Mouse (Mus musculus) heart, adult 8-10 months (tissue): ENCODE results near the gene Igfbp2. TPM values are rescaled to one million over a fixed set of nuclear protein-coding genes. Genes with fewer than 3 reads are reported as not detected.
A peak's percentile ranks its signal among the peaks of the same experiment; 100 is the strongest.

Experiments used
- DNase-seq: peaks from one replicate; pipeline ENCODE4 v3.0.0; 2022; ENCODE audit warnings: low spot score
- total RNA-seq, 4 experiments: library from RNA; stranded (reverse); gene quantifications; 2 replicates each; pipeline ENCODE4 v1.2.4; 2022

The Igfbp2 gene
- total RNA-seq, 4 experiments from 2014 or later, result 0.27 to 0.66 (median 0.31) TPM; not detected in 1

DNA sequence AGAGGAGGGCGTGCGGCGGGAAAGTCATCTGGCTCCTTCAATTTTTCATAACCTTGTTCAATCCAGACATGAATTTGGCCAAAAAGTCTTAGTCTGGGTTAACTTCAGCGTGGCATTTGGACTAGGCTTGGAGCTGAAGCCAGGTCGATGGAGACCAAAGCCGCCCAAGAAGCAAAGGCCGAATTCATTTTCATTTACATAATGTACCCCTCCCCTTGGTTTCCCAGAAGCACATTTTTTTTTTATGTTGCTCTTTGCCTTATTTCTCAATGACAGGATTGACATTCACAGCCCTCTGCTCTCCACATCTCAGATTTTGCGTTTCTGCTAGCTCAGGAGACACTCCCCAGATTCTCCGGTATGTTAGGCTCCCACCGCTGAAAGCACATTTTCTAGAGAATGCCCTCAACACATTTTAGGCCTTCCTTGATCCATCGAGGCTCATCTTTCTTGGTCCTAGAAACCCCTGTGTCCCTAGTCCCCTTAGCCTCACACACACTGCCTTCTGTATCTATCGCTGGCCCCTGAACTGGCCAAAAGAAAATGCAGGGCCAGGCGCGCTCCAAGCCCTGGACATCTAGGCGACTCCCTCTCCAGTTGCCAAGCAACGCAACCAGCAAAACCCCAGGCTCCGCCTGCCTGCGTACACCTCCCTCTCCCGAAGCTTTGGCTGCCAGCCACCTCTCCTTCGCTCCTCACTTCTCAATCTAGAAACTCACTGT lies 46.5 kb downstream of the Igfbp2 start:
- peak; percentile 85 for DNase-seq

DNA sequence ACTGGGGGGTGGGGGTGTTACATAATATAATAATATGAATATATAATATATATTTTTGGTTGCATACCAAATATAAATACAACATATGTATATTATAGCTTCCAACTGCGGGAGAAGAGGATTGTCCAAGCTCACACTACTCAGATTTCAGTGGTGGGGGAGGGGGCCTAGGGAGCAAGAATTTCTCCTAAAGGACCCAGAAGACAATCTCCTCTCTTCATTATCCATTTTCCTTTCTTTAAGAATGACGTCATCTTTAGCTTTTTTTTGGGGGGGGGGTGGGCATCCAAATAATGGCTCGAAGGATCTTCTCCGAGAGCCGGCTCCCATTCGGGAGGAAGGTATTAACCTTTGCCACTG lies 47.0 kb downstream of the Igfbp2 start:
- no peak for DNase-seq

DNA sequence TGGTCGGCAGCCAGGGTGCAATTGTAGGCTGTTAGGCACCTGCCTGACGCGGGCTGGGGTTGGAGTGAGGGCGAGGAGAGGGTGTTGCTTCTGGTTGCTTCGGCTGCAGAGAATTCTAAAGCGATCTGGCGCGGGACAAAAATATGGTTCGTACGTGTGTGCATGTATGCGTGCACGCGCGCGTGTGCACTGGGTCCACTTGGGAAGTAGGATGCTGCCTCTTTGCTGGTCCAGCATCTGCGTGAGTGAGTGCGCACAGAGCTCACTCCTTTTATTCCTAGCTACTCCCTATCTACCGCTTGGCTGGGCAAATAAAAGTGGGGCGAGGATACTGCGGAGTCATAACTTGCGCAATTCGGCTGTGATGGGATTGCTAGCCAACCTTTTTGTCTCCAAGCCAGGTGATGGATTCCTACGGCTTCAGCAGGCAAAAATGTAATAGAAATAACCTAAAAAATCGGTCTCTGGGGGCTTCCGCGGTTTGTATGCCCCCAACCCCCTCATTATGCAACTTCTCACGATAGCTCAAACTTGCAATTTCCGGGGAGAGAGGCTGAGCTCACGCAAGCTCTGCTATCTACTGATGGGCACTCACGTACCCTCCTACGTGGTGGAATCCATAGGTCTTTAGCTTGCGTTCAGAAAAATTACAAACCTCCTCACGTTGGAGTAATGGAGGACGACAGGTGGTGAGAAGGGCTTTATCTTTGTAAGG lies 47.6 kb downstream of the Igfbp2 start:
- no peak for DNase-seq

DNA sequence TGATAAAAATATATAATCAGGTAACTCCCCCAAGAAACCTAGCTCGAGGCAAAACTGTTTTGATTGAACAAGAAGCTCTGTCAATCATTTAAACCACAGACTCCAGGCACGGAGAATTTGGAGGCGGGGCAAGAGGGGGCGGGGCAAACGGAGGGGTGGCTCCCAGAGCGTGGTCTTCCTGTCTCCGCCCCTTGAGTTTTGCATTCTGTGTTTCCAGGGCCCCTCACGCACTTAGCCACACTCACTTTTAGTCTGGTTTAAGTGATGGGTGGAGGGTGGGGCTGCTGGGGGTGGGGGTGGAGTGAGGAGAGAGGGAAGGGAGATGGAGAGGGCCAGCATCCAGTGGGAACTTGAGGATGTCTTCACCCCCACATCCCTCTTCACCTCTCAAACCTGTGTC lies 48.2 kb downstream of the Igfbp2 start:
- peak; percentile 49 for DNase-seq

DNA sequence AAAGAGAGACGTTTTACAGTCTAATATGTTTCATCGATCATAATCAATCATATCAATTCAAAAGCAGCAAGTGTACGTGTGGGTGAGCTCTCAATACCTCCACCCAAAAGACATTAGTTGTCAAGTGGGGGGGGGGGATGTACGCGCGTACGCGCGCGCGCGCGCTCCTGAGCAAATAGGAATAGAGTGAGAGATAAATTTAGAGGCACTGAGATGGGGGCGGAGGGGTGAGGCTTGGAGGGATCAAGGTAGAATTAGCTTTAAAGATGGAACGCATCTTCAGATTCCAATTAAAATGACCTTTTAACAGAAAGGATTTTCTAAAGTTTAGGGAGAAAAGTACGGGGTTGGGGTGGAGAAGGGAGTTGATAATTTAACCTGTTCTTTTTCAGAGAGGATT lies 48.8 kb downstream of the Igfbp2 start:
- no peak for DNase-seq

DNA sequence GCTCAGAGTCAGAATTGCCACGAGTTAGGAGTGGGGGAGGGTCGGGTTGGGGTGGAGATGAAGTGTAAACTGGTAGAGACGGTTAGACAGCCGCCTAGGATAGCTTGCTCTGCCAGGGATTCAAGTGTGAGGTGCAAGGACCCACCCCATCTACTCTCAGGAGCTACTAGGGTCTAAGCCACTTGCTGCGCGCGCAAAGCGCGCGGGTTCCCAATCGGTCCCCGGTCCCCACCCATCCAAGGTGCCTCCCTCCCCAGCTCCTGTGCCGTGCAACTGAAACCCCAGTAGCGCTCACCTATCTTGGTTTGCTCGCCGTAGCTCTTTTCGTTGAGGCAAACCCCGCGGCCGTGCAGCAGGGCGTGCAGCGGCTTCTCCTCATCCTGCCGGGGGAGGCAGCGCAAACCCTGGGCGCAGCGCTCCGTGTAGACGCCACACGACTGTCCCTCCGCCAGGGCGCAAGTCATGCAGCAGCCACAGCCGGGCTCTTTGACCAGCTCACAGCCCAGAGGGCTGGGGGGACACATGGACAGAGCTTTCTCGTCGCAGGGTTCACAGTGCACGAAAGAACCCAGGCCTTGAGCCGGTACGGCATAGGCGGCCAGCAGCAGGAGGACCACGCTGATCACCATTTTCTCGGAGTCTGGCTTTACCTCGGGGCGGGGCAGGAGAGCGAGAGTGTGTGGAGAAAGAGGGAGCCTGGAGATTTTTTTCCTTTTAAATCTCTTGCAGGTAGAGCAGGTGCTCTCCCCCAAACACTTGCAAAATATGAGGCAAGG lies 49.4 kb downstream of the Igfbp2 start:
- DNase-seq, result no peak

DNA sequence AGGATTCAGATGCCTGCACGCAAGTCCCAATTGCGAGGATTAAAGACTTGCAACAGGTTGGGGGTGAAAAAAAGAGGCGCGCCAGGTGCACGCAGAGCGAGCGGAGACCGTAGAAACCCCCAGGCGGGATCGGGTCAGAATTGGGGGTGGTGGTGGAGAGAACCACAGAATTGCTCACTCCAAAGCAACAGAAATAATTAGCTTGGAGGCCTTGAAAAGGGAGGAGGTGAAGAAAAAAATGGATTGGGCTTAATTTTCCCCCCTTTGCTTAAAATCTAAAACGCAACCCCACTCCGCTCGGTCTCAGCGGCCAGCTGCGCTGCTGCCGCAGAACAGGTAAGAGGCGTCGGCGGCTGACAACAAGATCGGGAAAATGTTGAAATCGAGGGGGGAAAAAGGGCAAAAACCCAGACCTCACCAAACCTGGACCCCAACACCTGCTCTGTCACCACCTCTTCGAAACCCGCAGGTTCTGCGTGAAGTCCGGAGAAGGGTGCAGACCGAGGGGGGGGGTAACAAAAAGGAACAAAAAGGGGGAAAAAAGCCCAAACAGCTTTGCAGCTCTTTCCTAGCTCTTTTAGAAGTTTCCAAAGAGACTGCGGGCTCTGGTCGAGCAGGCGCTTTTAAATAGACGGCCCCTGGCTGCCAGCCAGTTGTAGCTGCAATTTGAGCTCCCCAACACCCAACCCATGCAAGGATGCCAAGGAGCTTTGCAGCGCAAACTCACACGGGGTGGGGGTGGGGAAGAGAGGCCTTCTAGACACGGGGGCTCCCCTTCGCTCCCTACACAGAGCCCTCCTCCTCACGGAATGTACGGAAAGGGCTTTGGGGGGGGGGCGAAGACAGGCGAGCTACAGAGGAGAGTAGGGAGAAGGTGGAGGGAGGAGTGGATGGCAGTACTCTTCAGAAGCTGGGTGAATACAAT lies 50.2 kb downstream of the Igfbp2 start, which contains the start of gene Igfbp5:
Gene Igfbp5, minus strand, starts transcription at position 598 of the 925 bp plus-strand sequence.
- DNase-seq, result peak; percentile 59

DNA sequence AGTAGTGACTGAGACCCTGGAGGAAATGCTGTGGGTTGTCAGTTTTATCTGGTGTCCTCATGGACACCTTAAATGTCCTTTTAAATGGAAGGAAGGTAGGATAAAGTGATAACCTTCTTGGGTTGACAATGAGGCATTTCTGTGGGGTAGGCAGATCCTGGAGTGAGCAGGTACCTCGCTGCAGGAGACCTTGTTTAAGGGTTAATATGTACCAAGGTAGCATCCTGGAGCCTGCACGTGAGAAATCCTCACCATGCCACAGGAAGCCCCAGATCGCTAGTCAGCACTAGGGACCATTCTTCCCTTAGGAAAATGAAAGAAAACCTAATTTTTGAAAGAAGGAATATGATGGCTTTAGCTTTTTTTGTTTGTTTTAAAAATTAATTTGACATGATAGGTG lies 51.4 kb downstream of the Igfbp2 start:
- no peak for DNase-seq

DNA sequence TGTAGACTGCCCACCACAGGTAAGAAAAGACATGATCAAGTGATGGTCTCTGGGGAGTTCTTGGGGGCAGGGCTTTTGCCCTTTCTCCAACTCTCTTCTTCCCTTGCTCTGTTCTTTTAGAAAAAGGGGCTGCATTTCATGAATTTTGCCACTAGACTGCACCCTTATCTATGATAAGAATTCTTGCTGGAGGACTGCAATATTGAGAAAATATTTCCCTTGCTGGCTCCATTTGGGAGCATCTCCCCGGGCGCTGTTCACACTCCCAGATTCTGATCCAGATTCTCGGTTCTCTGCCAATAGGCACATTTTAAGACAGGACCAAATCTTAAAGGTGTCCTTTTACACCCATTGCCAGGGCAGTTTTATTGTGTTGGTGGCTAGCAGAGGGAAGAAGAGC lies 51.8 kb downstream of the Igfbp2 start:
- DNase-seq, result no peak

DNA sequence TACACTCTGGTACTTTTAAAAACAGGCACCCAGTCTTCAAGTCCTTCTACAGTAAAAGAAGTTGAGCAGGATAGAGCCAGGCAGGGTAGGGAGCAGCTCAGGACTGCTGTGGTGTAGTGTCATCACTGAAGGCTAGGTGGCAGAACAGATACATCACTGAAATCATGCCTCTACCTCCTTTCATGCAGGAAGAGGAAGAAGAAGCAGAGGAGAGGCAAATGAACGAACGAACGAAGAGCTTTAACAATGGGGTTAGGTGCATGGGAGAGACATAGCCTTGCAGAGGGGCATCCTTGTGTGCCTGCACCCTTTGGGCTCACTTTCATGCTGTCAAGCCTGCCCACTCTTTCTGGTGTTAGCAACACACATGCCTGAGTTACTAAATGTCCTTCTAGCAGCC lies 53.6 kb downstream of the Igfbp2 start:
- DNase-seq, result peak; percentile 51

DNA sequence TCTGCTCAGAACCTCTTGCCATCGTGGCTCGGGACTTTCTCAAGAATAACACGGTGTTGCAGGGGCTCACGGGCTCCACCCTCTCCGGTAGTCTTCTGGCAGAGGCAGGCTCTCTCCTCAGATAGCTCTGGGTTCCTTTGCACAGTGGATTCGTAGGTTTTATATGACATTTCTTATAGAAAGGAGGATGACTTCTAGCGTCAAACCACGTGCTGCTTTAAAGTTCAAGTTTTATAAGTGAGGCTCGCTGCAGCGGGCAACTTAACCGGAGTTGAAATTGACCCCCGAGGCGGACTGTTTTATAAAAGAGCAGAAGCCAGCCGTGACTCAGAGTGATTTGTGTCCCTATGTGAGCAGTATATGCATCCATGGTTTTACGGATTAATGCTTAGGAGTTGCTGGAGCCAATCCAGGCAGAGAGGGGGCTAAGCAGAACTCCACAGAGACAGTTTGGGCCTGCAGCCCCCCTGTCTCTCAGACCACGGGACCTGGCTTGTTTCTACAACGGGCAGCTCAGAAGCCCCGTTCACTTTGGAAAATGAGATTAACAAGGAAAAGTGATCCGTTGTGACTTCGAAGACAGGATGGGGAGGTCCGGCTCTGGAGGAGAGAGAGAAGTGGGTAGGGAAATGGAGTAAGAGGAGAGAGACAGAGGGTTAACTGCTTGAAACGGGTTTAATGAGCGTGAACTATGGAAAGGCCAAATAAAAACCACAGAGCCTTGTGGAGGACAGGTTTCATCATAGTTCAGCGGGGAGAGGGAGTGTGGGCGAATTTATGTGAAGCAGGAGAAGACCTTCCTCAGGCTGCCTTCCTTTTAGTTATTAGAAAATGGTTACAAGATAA lies 54.4 kb downstream of the Igfbp2 start:
- DNase-seq, result no peak

DNA sequence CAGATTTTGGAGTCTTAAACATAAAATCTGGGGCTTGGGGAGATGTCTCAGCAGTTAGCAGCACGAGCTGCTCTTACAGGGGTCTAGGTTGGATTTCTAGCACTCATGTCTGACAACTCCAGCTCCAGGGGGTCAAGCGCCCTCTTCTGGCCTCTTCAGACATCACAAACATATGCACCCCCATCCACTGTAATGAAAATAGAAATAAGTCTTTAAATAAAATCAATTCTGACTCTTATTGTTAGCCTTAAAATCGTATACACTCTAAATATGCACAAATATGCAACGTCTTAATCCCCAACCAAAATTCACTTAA lies 55.0 kb downstream of the Igfbp2 start:
- no peak for DNase-seq

DNA sequence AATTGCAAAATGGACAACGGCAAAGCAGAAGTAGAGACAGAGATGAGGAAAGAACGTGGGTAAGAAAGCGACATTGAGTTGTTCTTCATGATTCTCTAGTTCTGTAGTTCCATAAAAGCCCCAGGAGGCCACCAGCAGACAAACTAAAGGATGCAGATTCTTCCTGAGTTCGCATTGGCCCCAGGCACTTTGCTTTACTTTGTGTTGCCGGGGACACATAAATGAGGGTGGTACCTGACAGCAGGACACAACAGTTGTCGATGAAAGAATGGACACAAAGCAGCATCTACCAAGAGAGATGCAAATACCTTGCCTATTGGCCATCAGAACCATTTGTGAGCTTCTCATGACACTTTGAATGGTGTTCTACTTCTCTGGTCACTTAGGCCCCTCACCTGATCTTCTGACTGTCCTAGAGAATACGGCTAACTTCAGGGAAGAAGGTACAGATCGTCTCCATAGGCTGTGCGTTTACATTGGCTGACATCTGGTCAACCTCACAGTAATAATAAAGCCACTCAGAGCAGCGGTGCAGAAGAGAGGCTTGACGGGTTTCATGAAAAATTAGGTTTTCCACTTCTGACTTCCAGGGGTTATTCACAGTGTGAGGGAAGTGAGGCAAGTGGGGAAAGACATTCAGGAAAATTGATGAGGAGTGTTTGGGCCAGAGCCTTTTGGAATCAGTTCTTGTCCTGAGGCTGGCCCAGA lies 61.0 kb downstream of the Igfbp2 start:
- no peak for DNase-seq

DNA sequence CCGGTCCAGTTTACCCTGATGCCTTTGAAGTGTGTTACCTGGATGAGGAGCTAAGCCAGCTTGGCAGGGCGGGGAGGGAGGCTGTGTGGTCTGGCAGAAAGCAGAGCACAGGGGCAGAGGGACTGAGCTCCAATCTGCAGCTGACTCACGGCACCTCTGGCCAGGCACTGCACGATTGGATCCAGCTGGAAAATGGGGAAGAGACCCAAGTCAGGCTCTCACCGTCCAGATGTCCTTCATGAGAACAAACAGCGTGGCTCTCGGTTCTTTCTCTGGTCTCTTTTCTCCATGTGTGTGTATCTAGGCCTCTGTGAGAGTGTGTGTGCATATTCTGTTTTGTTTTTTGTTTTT lies 61.5 kb downstream of the Igfbp2 start:
- peak; percentile 52 for DNase-seq

DNA sequence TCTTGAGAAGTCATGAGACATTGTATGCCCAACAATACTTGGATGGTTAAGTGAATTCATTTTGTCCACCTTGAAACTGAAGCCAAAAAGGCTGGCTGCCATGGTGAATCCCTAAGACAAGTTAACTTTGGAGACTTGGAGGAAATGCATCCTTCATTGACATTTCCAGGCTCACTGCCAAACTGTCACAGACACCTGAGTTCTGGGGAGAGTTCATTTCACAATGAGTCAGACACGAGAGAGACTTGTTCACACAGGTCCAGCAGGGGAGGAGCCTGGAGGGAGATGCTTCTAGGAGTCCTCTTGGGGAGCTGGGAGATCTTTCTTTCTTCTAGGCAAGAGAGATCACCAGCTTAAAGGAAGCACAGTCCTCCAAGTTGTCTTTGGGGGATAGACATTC lies 63.6 kb downstream of the Igfbp2 start:
- no peak for DNase-seq

DNA sequence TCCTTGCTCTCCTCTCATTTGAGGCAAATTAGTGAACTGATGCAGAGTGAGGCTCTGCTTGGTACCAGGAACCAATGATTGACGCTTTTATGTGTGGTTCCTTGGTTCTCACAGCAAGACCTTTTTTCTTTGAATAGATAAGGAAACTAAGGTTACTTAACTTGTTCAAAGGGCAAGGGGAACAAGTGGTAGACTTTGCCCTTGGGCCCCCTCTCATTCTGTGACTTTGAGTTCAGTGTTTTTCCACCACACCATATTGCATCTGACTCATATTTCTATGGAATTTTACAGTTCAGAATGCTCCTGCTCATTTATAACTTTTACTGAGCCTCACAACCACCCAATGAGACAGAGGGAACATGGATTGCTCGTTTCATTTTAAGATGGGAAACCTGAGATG lies 71.5 kb downstream of the Igfbp2 start:
- DNase-seq, result no peak
